Mouse (Mus musculus) midbrain, embryonic 14.5 days (tissue): Measurements from ENCODE around the gene Nat8f1. TPM values are rescaled to one million over a fixed set of nuclear protein-coding genes. Genes with fewer than 3 reads are reported as not detected.
"Not testable (repeated sequence)": the region's sequence is repeated elsewhere in the genome, so short reads cannot be mapped to it uniquely, and the experiment has no call there.

Experiments
- ATAC-seq: fragments of 200-750 bp; cut with Nextera tagmentation; 2 replicates; pipeline ENCODE4 v1.8.0; 2017; ENCODE audit warnings: moderate number of reproducible peaks, moderate library complexity; ENCODE audit not compliant: low FRiP score, low TSS enrichment
- DNase-seq: peaks from one replicate; pipeline ENCODE4 v3.0.0-alpha.2; 2015
- H3K27ac ChIP-seq: fragments of 300-500 bp; sonication (generic); replicated peaks from 2 replicates; pipeline ENCODE4 v1.5.1; 2014; ENCODE audit warnings: mild to moderate bottlenecking, low read depth, low read length, moderate library complexity
- H3K27me3 ChIP-seq: fragments of 300-500 bp; sonication (generic); 2 replicates; pipeline ENCODE4 v1.6.1; 2014; ENCODE audit warnings: low read length, control low read depth, mixed read lengths; ENCODE audit not compliant: control insufficient read depth, insufficient read depth
- H3K36me3 ChIP-seq: fragments of 300-500 bp; sonication (generic); 2 replicates; pipeline ENCODE4 v1.6.1; 2014; ENCODE audit warnings: low read length, control low read depth; ENCODE audit not compliant: control insufficient read depth, insufficient read depth
- H3K4me1 ChIP-seq: fragments of 300-500 bp; sonication (generic); 2 replicates; pipeline ENCODE4 v1.6.1; 2014; ENCODE audit warnings: mild to moderate bottlenecking, antibody characterized with exemption, low read length, control low read depth; ENCODE audit not compliant: control insufficient read depth, insufficient read depth
- H3K4me2 ChIP-seq: fragments of 300-500 bp; sonication (generic); 2 replicates; pipeline ENCODE4 v1.6.1; 2014; ENCODE audit warnings: mild to moderate bottlenecking, low read length, moderate library complexity
- H3K4me3 ChIP-seq: fragments of 300-500 bp; sonication (generic); replicated peaks from 2 replicates; pipeline ENCODE4 v1.5.1; 2014; ENCODE audit warnings: low read depth, low read length
- H3K9ac ChIP-seq: fragments of 300-500 bp; sonication (generic); replicated peaks from 2 replicates; pipeline ENCODE4 v1.6.1; 2014; ENCODE audit warnings: mild to moderate bottlenecking, low read length, moderate library complexity
- H3K9me3 ChIP-seq: fragments of 300-500 bp; sonication (generic); 2 replicates; pipeline ENCODE4 v1.6.1; 2016; ENCODE audit warnings: low read length, control low read depth, mixed read lengths; ENCODE audit not compliant: control insufficient read depth
- WGBS: fragments of 180-500 bp; shearing (Covaris S2); extraction: QIAGEN DNeasy Blood & Tissue Kit; methylation state at CpG from one replicate; pipeline ENCODE4 v1.1.7; 2014; 5-methylcytosine and 5-hydroxymethylcytosine counted together
- polyA plus RNA-seq: library from polyadenylated mRNA; unstranded; fragments of >200 nt; fragmentation: Nextera tagmentation; extraction: Ambion mirVana; gene quantifications from 2 replicates; pipeline ENCODE4 v1.2.1, GENCODE M21; 2014

Nat8f1 gene
- polyA plus RNA-seq, 1 experiment from 2014 or later = 15.5 TPM

GRCm38 (mm10) chr6:85895061-85895648 lies 20.3 kb downstream of the Nat8f1 start:
- H3K9ac ChIP-seq, H3K36me3 ChIP-seq, H3K27ac ChIP-seq, H3K27me3 ChIP-seq, ATAC-seq, H3K9me3 ChIP-seq, H3K4me1 ChIP-seq, H3K4me2 ChIP-seq, H3K4me3 ChIP-seq: not testable (repeated sequence)
- DNase-seq = peak; percentile 2
- 79% methylated on average over 25 of the region's 25 CpGs for WGBS

- no peak overlapping the region for H3K27ac ChIP-seq
- no peaks in the 10 kb centered on the region for H3K27me3 ChIP-seq
- no peaks in the 10 kb centered on the region for H3K4me1 ChIP-seq
- no peak overlapping the region for H3K4me2 ChIP-seq
- peaks cover 4% of the 10 kb centered on the region; the same call in 1 of the 2 replicates for H3K9me3 ChIP-seq
- no peaks in the 10 kb centered on the region for H3K36me3 ChIP-seq
- WGBS = 90% methylated on average over 2 of the region's 2 CpGs
- H3K4me3 ChIP-seq = no peak overlapping the region
- no peak for ATAC-seq
- no peak overlapping the region for H3K9ac ChIP-seq
- no peak for DNase-seq
Measured at GRCm38 (mm10) chr6:85888961-85889360, 26.5 kb downstream of the Nat8f1 start.

- Histone ChIP-seq H3K27me3 (no peaks in the 10 kb centered on the region), H3K27ac (no peak overlapping the region), H3K4me2 (no peak overlapping the region), H3K9me3 (peaks cover 17% of the 10 kb centered on the region), H3K9ac (no peak overlapping the region), H3K4me1 (no peaks in the 10 kb centered on the region), H3K4me3 (no peak overlapping the region), H3K36me3 (no peaks in the 10 kb centered on the region)
- ATAC-seq (no peak), DNase-seq (no peak)
- WGBS = 95% methylated on average over 1 of the region's 1 CpGs
Measured at GRCm38 (mm10) chr6:85884311-85884710, 31.2 kb downstream of the Nat8f1 start.

- H3K4me1 ChIP-seq, H3K4me3 ChIP-seq, H3K4me2 ChIP-seq, H3K27ac ChIP-seq, H3K36me3 ChIP-seq, H3K27me3 ChIP-seq, DNase-seq, H3K9ac ChIP-seq, ATAC-seq: not testable (repeated sequence)
- peaks cover 17% of the 10 kb centered on the region for H3K9me3 ChIP-seq
- WGBS = 94% methylated on average over 9 of the region's 9 CpGs
Measured at GRCm38 (mm10) chr6:85883246-85883645, 32.2 kb downstream of the Nat8f1 start.

GRCm38 (mm10) chr6:85869006-85869405 lies 46.5 kb downstream of the Nat8f1 start, which contains the start of gene Nat8f2:
Gene Nat8f2 (minus strand): TSS chr6:85869158.
- WGBS = 86% methylated on average over 5 of the region's 5 CpGs
- not testable (repeated sequence) for H3K36me3 ChIP-seq, H3K9ac ChIP-seq, ATAC-seq, H3K27me3 ChIP-seq, H3K9me3 ChIP-seq, H3K4me2 ChIP-seq, H3K27ac ChIP-seq, DNase-seq, H3K4me3 ChIP-seq, H3K4me1 ChIP-seq

GRCm38 (mm10) chr6:85867726-85868690 lies 47.5 kb downstream of the Nat8f1 start:
- H3K9ac ChIP-seq = no peak overlapping the region
- no peaks in the 10 kb centered on the region for H3K4me1 ChIP-seq
- no peaks in the 10 kb centered on the region for H3K27me3 ChIP-seq
- no peaks in the 10 kb centered on the region for H3K36me3 ChIP-seq
- WGBS = 83% methylated on average over 8 of the region's 8 CpGs
- no peaks in the 10 kb centered on the region for H3K9me3 ChIP-seq
- ATAC-seq = no peak
- H3K27ac ChIP-seq = no peak overlapping the region
- H3K4me2 ChIP-seq = no peak overlapping the region
- no peak overlapping the region for H3K4me3 ChIP-seq
- no peak for DNase-seq

GRCm38 (mm10) chr6:85866995-85867394 lies 48.5 kb downstream of the Nat8f1 start:
- ATAC-seq, H3K9me3 ChIP-seq, H3K36me3 ChIP-seq, H3K27me3 ChIP-seq, H3K4me3 ChIP-seq, H3K4me2 ChIP-seq, H3K9ac ChIP-seq, H3K4me1 ChIP-seq, DNase-seq, H3K27ac ChIP-seq: not testable (repeated sequence)
- WGBS = 46% methylated on average over 1 of the region's 1 CpGs

- not testable (repeated sequence) for H3K4me1 ChIP-seq, H3K4me3 ChIP-seq, H3K9me3 ChIP-seq, DNase-seq, H3K9ac ChIP-seq, H3K36me3 ChIP-seq, H3K27me3 ChIP-seq, H3K27ac ChIP-seq, H3K4me2 ChIP-seq, ATAC-seq
- WGBS = 82% methylated on average over 3 of the region's 3 CpGs
Measured at GRCm38 (mm10) chr6:85866166-85866565, 49.3 kb downstream of the Nat8f1 start.
